In genomic region chr1:119001454-119002034, GRCm38 (mm10) we compare ENCODE assay signal across 9 mouse cellular contexts. TPM values are rescaled to one million over a fixed set of nuclear protein-coding genes. Genes with fewer than 3 reads are reported as not detected.
DNase-seq lines count a peak whose midpoint lies in the region; ATAC-seq and TF ChIP-seq lines count a peak whose summit lies in the region.
"Had no signal": no experiment of that assay in that cellular context is flagged by ENCODE, and none has a peak within 500 bp of the region (broad histone marks: within the 10 kb centered on the region; RNA-seq: fewer than 3 reads in every experiment).

No protein-coding gene starts in this region.

- ATAC-seq in forebrain, postnatal 0 days: no peak
- peak; percentile 46; the same call in 1 of the 2 replicates for ATAC-seq in limb, embryonic 13.5 days (ENCODE audit: low FRiP score, low read depth)
- ATAC-seq in megakaryocyte, adult 5-6 weeks (ENCODE audit: poor library complexity, severe bottlenecking): no peak
- ATAC-seq in intestine, postnatal 0 days: no peak

- peaks cover 63% of the 10 kb centered on the region for H3K36me3 ChIP-seq in forebrain, embryonic 10.5 days (replicated peaks)
- H3K36me3 ChIP-seq in forebrain, postnatal 0 days (ENCODE audit: insufficient read depth): no peaks in the 10 kb centered on the region
- peaks cover 56% of the 10 kb centered on the region for H3K36me3 ChIP-seq in limb, embryonic 13.5 days
- H3K36me3 ChIP-seq in intestine, postnatal 0 days (ENCODE audit: control insufficient read depth, insufficient read depth): no peaks in the 10 kb centered on the region
- H3K36me3 ChIP-seq: stomach, embryonic 15.5 days had no signal

- 47% methylated on average over 12 of the region's 12 CpGs for WGBS in forebrain, embryonic 10.5 days
- WGBS in forebrain, postnatal 0 days: 39% methylated on average over 12 of the region's 12 CpGs
- 20% methylated on average over 12 of the region's 12 CpGs for WGBS in limb, embryonic 13.5 days
- 60% methylated on average over 12 of the region's 12 CpGs for WGBS in intestine, postnatal 0 days

- TF ChIP-seq CTCF in forebrain, postnatal 0 days (IDR thresholded peaks at IDR 0.05; ENCODE audit: low read depth): no peak
- TF ChIP-seq CTCF in intestine, postnatal 0 days (IDR thresholded peaks at IDR 0.05; ENCODE audit: low read depth): no peak

- no peak overlapping the region for H3K4me3 ChIP-seq in forebrain, embryonic 10.5 days
- no peak overlapping the region for H3K4me3 ChIP-seq in forebrain, postnatal 0 days (ENCODE audit: low read depth, low read length)
- H3K4me3 ChIP-seq in limb, embryonic 13.5 days: no peak overlapping the region
- no peak overlapping the region for H3K4me3 ChIP-seq in intestine, postnatal 0 days (ENCODE audit: low read depth, low read length)
- H3K4me3 ChIP-seq: stomach, embryonic 15.5 days had no signal

- peak overlapping the region; percentile 17; the same call in 1 of the 2 replicates for H3K27ac ChIP-seq in forebrain, embryonic 10.5 days
- no peak overlapping the region for H3K27ac ChIP-seq in forebrain, postnatal 0 days (ENCODE audit: low read depth, low read length)
- peak overlapping the region; percentile 15; the same call in 1 of the 2 replicates for H3K27ac ChIP-seq in limb, embryonic 13.5 days
- H3K27ac ChIP-seq in intestine, postnatal 0 days (ENCODE audit: low read depth, low read length): no peak overlapping the region
- H3K27ac ChIP-seq: stomach, embryonic 15.5 days had no signal

- H3K4me1 ChIP-seq in forebrain, embryonic 10.5 days: peaks cover 47% of the 10 kb centered on the region
- H3K4me1 ChIP-seq in forebrain, postnatal 0 days (ENCODE audit: insufficient read depth): no peaks in the 10 kb centered on the region
- peaks cover 83% of the 10 kb centered on the region for H3K4me1 ChIP-seq in limb, embryonic 13.5 days
- H3K4me1 ChIP-seq in intestine, postnatal 0 days (replicated peaks; ENCODE audit: control insufficient read depth, insufficient read depth, low read length): no peaks in the 10 kb centered on the region
- H3K4me1 ChIP-seq: stomach, embryonic 15.5 days had no signal

- H3K27me3 ChIP-seq in forebrain, embryonic 10.5 days (ENCODE audit: poor library complexity, severe bottlenecking): no peaks in the 10 kb centered on the region
- H3K27me3 ChIP-seq in forebrain, postnatal 0 days (ENCODE audit: insufficient read depth, low read length): no peaks in the 10 kb centered on the region
- H3K27me3 ChIP-seq in limb, embryonic 13.5 days: no peaks in the 10 kb centered on the region
- no peaks in the 10 kb centered on the region for H3K27me3 ChIP-seq in intestine, postnatal 0 days (replicated peaks; ENCODE audit: control insufficient read depth, insufficient read depth, low read length)
- H3K27me3 ChIP-seq: stomach, embryonic 15.5 days had no signal

- no peak overlapping the region for H3K9ac ChIP-seq in forebrain, postnatal 0 days
- H3K9ac ChIP-seq in limb, embryonic 13.5 days: no peak overlapping the region; the same call in 1 of the 2 replicates
- no peak overlapping the region for H3K9ac ChIP-seq in intestine, postnatal 0 days (ENCODE audit: low read depth, low read length)
- H3K9ac ChIP-seq: stomach, embryonic 15.5 days had no signal

- H3K9me3 ChIP-seq in forebrain, embryonic 10.5 days: no peaks in the 10 kb centered on the region
- H3K9me3 ChIP-seq in forebrain, postnatal 0 days (ENCODE audit: low read length): no peaks in the 10 kb centered on the region
- H3K9me3 ChIP-seq in limb, embryonic 13.5 days: no peaks in the 10 kb centered on the region
- no peaks in the 10 kb centered on the region for H3K9me3 ChIP-seq in intestine, postnatal 0 days (ENCODE audit: control insufficient read depth)
- H3K9me3 ChIP-seq: stomach, embryonic 15.5 days had no signal

- no peak overlapping the region for H3K4me2 ChIP-seq in forebrain, postnatal 0 days (ENCODE audit: low read depth)
- 0 out of 2 replicates have a peak overlapping the region, but pooled peaks have one; percentile 7 for H3K4me2 ChIP-seq in limb, embryonic 13.5 days (replicated peaks)
- no peak overlapping the region for H3K4me2 ChIP-seq in intestine, postnatal 0 days (replicated peaks; ENCODE audit: low read depth)
- H3K4me2 ChIP-seq: stomach, embryonic 15.5 days had no signal

- DNase-seq in forebrain, embryonic 10.5 days (ENCODE audit: extremely low spot score, low spot score): no peak
- no peak for DNase-seq in forebrain, postnatal 0 days
- DNase-seq in cerebellum, adult 18-20 months: peak; percentile 75 to 86
- peak; percentile 68 for DNase-seq in forelimb bud, embryonic 11.5 days (ENCODE audit: low read depth, low spot score)
- no peak for DNase-seq in right cerebral cortex, adult 2 months (ENCODE audit: low spot score in 2 of 2)

RNA-seq across cellular contexts. Expression of gene Gli2, which starts 51.9 kb away (rescaled TPM):
- polyA plus RNA-seq in forebrain, embryonic 10.5 days (2016; fragmentation: Nextera tagmentation; extraction: Ambion mirVana): 12.9 and 13.0 TPM in 2 replicates
- 0.92 and 4.4 TPM in 2 replicates for total RNA-seq in forebrain, postnatal 0 days (2014; rRNA removed)
- 0.63 and 1.3 TPM in 2 replicates for polyA plus RNA-seq in forebrain, postnatal 0 days (2015; fragmentation: Nextera tagmentation; extraction: Ambion mirVana)
- polyA plus RNA-seq in limb, embryonic 13.5 days (2015; fragmentation: Nextera tagmentation; extraction: Ambion mirVana): 17.7 and 18.2 TPM in 2 replicates
- total RNA-seq in megakaryocyte, adult 5-6 weeks (2015): not detected in 2 replicates
- not detected in 2 replicates for total RNA-seq in megakaryocyte, adult 5-6 weeks (2017)
- polyA plus RNA-seq in intestine, postnatal 0 days (2015; fragmentation: Nextera tagmentation; extraction: Ambion mirVana): 2.1 and 3.8 TPM in 2 replicates

Comparison
In these comparisons a context has a peak if more than half of its experiments do, and no peak if none do; other contexts are left out.
1. H3K27ac ChIP-seq: peak in forebrain, embryonic 10.5 days (single experiment) and limb, embryonic 13.5 days (single experiment); none in forebrain, postnatal 0 days (single experiment) and intestine, postnatal 0 days (single experiment).
2. DNase-seq: peak in cerebellum, adult 18-20 months (2 of 2) and forelimb bud, embryonic 11.5 days (single experiment); none in forebrain, embryonic 10.5 days (single experiment), forebrain, postnatal 0 days (single experiment) and right cerebral cortex, adult 2 months (0 of 2).